Mouse (Mus musculus) embryonic facial prominence, embryonic 14.5 days (tissue): ENCODE results near the gene Sav1. TPM values are rescaled to one million over a fixed set of nuclear protein-coding genes. Genes with fewer than 3 reads are reported as not detected.

Source experiments
- ATAC-seq: fragments of 200-750 bp; cut with Nextera tagmentation; 2 replicates; pipeline ENCODE4 v1.8.0; 2017; ENCODE audit warnings: low read depth, moderate number of reproducible peaks, moderate TSS enrichment
- DNase-seq: peaks from one replicate; pipeline ENCODE4 v3.0.0-alpha.2; 2015; ENCODE audit warnings: low spot score
- H3K27ac ChIP-seq: fragments of 300-500 bp; sonication (generic); replicated peaks from 2 replicates; pipeline ENCODE4 v1.5.1; 2014; ENCODE audit warnings: low read depth, mild to moderate bottlenecking, low read length, moderate library complexity
- H3K27me3 ChIP-seq: fragments of 300-500 bp; sonication (generic); replicated peaks from 2 replicates; pipeline ENCODE4 v1.6.1; 2014; ENCODE audit warnings: low read length; ENCODE audit not compliant: control insufficient read depth, insufficient read depth
- H3K36me3 ChIP-seq: fragments of 300-500 bp; sonication (generic); 2 replicates; pipeline ENCODE4 v1.6.1; 2014; ENCODE audit warnings: low read length, mixed read lengths; ENCODE audit not compliant: control insufficient read depth, insufficient read depth
- H3K4me1 ChIP-seq: fragments of 300-500 bp; sonication (generic); 2 replicates; pipeline ENCODE4 v1.6.1; 2014; ENCODE audit warnings: antibody characterized with exemption, low read length; ENCODE audit not compliant: control insufficient read depth, insufficient read depth
- H3K4me2 ChIP-seq: fragments of 300-500 bp; sonication (generic); 2 replicates; pipeline ENCODE4 v1.6.1; 2014; ENCODE audit warnings: low read depth, mild to moderate bottlenecking, low read length, moderate library complexity, mixed read lengths
- H3K4me3 ChIP-seq: fragments of 300-500 bp; sonication (generic); 2 replicates; pipeline ENCODE4 v1.5.1; 2014; ENCODE audit warnings: low read depth, mild to moderate bottlenecking, low read length
- H3K9ac ChIP-seq: fragments of 300-500 bp; sonication (generic); 2 replicates; pipeline ENCODE4 v1.6.1; 2014; ENCODE audit warnings: low read depth, mild to moderate bottlenecking, low read length, moderate library complexity, mixed read lengths
- H3K9me3 ChIP-seq: fragments of 300-500 bp; sonication (generic); 2 replicates; pipeline ENCODE4 v1.6.1; 2016; ENCODE audit warnings: low read length; ENCODE audit not compliant: control insufficient read depth
- WGBS: fragments of 180-500 bp; shearing (Covaris S2); extraction: QIAGEN DNeasy Blood & Tissue Kit; methylation state at CpG from one replicate; pipeline ENCODE4 v1.1.7; 2014; 5-methylcytosine and 5-hydroxymethylcytosine counted together
- polyA plus RNA-seq: library from polyadenylated mRNA; unstranded; fragments of >200 nt; fragmentation: Nextera tagmentation; extraction: Ambion mirVana; gene quantifications from 2 replicates; pipeline ENCODE4 v1.2.1, GENCODE M21; 2014

Gene Sav1
- 10.4 and 12.0 TPM in 2 replicates for polyA plus RNA-seq

GRCm38 (mm10) chr12:69986786-69987497 is at the start of gene Sav1:
TSS of gene Sav1 (minus strand) at chr12:69987002.
- H3K4me2 ChIP-seq = peak within 1 kb of the TSS; percentile 71
- peak within 1 kb of the TSS; percentile 90 for H3K4me3 ChIP-seq
- peak within 1 kb of the TSS; percentile 95 for H3K27ac ChIP-seq
- H3K9ac ChIP-seq = peak within 1 kb of the TSS; percentile 96
- DNase-seq (peak; percentile 88), ATAC-seq (peak; percentile 91)
- H3K36me3 ChIP-seq = peaks cover 26% of the 10 kb centered on the region
- no peaks in the 10 kb centered on the region for H3K27me3 ChIP-seq
- peaks cover 11% of the 10 kb centered on the region for H3K4me1 ChIP-seq
- H3K9me3 ChIP-seq = no peaks in the 10 kb centered on the region
- 0% methylated on average over 31 of the region's 102 CpGs for WGBS

DNA sequence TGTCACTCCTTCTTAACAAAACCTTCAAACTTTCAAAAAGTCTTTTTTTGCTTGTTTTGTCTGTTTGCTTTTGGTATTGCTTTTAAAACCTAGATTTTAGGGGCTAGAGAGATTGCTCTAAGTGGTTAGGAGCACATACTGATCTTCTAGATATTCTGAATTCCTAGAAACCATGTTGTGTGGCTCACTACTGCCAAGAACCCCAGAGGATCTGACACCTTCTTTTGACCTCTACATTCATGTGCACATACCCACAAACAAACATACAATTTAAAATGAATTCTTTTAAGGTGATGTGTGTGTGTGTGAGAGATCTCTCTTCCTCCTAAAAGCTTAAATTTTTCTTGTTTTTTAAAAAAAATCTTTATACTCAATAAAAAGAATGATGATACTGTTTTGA is 39.4 kb upstream of the Sav1 start:
- Histone ChIP-seq H3K27ac (no peak overlapping the region), H3K27me3 (no peaks in the 10 kb centered on the region), H3K9me3 (no peaks in the 10 kb centered on the region), H3K4me3 (no peak overlapping the region), H3K9ac (no peak overlapping the region), H3K4me1 (no peaks in the 10 kb centered on the region), H3K36me3 (peaks cover 71% of the 10 kb centered on the region), H3K4me2 (no peak overlapping the region)
- ATAC-seq = no peak
- no peak for DNase-seq

- no peak overlapping the region for H3K9ac ChIP-seq
- ATAC-seq (no peak), DNase-seq (no peak)
- peaks cover 71% of the 10 kb centered on the region for H3K36me3 ChIP-seq
- no peak overlapping the region for H3K27ac ChIP-seq
- WGBS = 82% methylated on average over 6 of the region's 6 CpGs
- H3K4me2 ChIP-seq = no peak overlapping the region
- no peaks in the 10 kb centered on the region for H3K27me3 ChIP-seq
- H3K9me3 ChIP-seq = no peaks in the 10 kb centered on the region
- no peaks in the 10 kb centered on the region for H3K4me1 ChIP-seq
- no peak overlapping the region for H3K4me3 ChIP-seq
Measured at GRCm38 (mm10) chr12:70025431-70025830, 38.6 kb upstream of the Sav1 start.

- Histone ChIP-seq H3K27ac (no peak overlapping the region), H3K36me3 (peaks cover 73% of the 10 kb centered on the region)
Measured at GRCm38 (mm10) chr12:70023580-70023979, 36.8 kb upstream of the Sav1 start.

GRCm38 (mm10) chr12:70018153-70018552 is 31.4 kb upstream of the Sav1 start:
- Histone ChIP-seq H3K27ac (no peak overlapping the region), H3K4me3 (no peak overlapping the region), H3K9me3 (no peaks in the 10 kb centered on the region), H3K27me3 (no peaks in the 10 kb centered on the region), H3K4me1 (no peaks in the 10 kb centered on the region), H3K9ac (no peak overlapping the region), H3K36me3 (peaks cover 40% of the 10 kb centered on the region), H3K4me2 (no peak overlapping the region)
- 83% methylated on average over 4 of the region's 4 CpGs for WGBS
- no peak for ATAC-seq
- DNase-seq = no peak

More at GRCm38 (mm10) chr12:70023580-70023979, 36.8 kb upstream of the Sav1 start:
- Histone ChIP-seq H3K27me3 (no peaks in the 10 kb centered on the region), H3K4me1 (no peaks in the 10 kb centered on the region), H3K9ac (no peak overlapping the region), H3K4me3 (no peak overlapping the region), H3K9me3 (no peaks in the 10 kb centered on the region), H3K4me2 (no peak overlapping the region)
- 90% methylated on average over 4 of the region's 4 CpGs for WGBS
- ATAC-seq = no peak
- DNase-seq = no peak

DNA sequence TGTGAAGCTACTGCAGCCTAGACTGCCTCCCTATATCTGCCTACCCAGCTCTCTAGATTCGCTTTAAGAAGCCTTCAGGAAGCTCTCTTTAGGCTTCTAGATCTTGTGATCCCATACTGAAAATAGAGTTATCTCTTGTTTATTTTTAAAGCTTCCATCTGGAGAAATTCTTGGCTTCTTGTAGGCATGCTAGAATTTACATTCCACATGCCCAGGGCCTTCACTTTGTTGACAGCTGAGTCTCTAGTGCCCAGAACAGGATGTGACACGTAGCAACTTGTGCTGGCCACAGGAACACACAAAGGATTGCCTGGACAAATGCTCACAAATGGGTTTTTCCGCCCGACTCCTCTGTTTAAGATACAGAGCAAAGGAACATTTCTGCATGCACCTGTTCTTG is 29.1 kb upstream of the Sav1 start:
- H3K4me3 ChIP-seq = no peak overlapping the region
- peaks cover 31% of the 10 kb centered on the region for H3K36me3 ChIP-seq
- DNase-seq (peak; percentile 30), ATAC-seq (no peak)
- no peaks in the 10 kb centered on the region for H3K27me3 ChIP-seq
- H3K9me3 ChIP-seq = no peaks in the 10 kb centered on the region
- H3K4me1 ChIP-seq = no peaks in the 10 kb centered on the region
- no peak overlapping the region for H3K9ac ChIP-seq
- WGBS = 64% methylated on average over 4 of the region's 4 CpGs
- H3K4me2 ChIP-seq = no peak overlapping the region
- no peak overlapping the region for H3K27ac ChIP-seq

- 59% methylated on average over 5 of the region's 5 CpGs for WGBS
- no peak overlapping the region for H3K4me2 ChIP-seq
- peaks cover 11% of the 10 kb centered on the region; the same call in 1 of the 2 replicates for H3K36me3 ChIP-seq
- no peaks in the 10 kb centered on the region for H3K4me1 ChIP-seq
- no peaks in the 10 kb centered on the region for H3K27me3 ChIP-seq
- no peak overlapping the region for H3K4me3 ChIP-seq
- DNase-seq (no peak), ATAC-seq (no peak)
- no peak overlapping the region for H3K27ac ChIP-seq
- H3K9me3 ChIP-seq = no peaks in the 10 kb centered on the region
- H3K9ac ChIP-seq = no peak overlapping the region
Measured at GRCm38 (mm10) chr12:70011681-70012080, 24.9 kb upstream of the Sav1 start.

- DNase-seq (no peak), ATAC-seq (no peak)
- Histone ChIP-seq H3K36me3 (peaks cover 11% of the 10 kb centered on the region; the same call in 1 of the 2 replicates), H3K9ac (no peak overlapping the region), H3K4me2 (no peak overlapping the region), H3K4me1 (no peaks in the 10 kb centered on the region), H3K9me3 (no peaks in the 10 kb centered on the region), H3K4me3 (no peak overlapping the region), H3K27me3 (no peaks in the 10 kb centered on the region), H3K27ac (no peak overlapping the region)
- 93% methylated on average over 4 of the region's 4 CpGs for WGBS
Measured at GRCm38 (mm10) chr12:70010356-70010755, 23.6 kb upstream of the Sav1 start.

DNA sequence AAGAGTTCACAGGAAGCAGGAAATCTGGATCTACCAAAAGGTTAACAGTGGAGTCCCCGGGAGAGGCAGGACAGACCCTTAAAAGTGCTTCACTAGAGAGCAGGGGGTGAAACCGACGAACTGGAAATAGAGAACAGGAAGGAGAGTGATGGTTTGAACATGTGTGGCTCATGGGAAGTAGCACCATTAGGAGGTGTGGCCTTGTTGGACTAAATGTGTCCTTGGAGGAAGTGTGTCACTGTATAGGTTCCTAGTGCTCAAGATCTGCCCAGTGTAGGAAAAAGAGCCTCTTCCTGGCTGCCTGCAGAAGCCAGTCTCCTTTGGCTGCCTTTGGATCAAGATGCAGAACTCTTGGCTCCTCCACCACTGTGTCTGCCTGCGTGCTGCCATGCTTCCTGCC is 18.3 kb upstream of the Sav1 start:
- Histone ChIP-seq H3K27me3 (no peaks in the 10 kb centered on the region), H3K4me3 (no peak overlapping the region), H3K9me3 (no peaks in the 10 kb centered on the region), H3K4me2 (no peak overlapping the region), H3K4me1 (no peaks in the 10 kb centered on the region), H3K36me3 (no peaks in the 10 kb centered on the region), H3K27ac (no peak overlapping the region), H3K9ac (no peak overlapping the region)
- WGBS = 79% methylated on average over 4 of the region's 4 CpGs
- DNase-seq (no peak), ATAC-seq (no peak)
